In genomic region chr2:140912179-140912578, GRCm38 (mm10) we compare ENCODE assay signal across 10 mouse cellular contexts.
"Had no signal": no experiment of that assay in that cellular context is flagged by ENCODE, and none has a peak within 500 bp of the region (broad histone marks: within the 10 kb centered on the region; RNA-seq: fewer than 3 reads in every experiment).

No protein-coding gene starts in this region.

- H3K36me3 ChIP-seq: liver, embryonic 13.5 days had no signal

- H3K27me3 ChIP-seq: liver, embryonic 13.5 days had no signal

- H3K4me2 ChIP-seq: liver, embryonic 13.5 days; midbrain, embryonic 11.5 days had no signal

- H3K4me1 ChIP-seq: liver, embryonic 13.5 days had no signal

- H3K9me3 ChIP-seq: liver, embryonic 13.5 days had no signal

- H3K4me3 ChIP-seq: layer of hippocampus, adult 2 months; liver, embryonic 13.5 days had no signal

- DNase-seq: kidney, postnatal 14 days; layer of hippocampus, adult 9-11 months; liver, embryonic 13.5 days; lung, adult 2 months; lung, postnatal 14 days; lung, postnatal 4 days; thymus, adult 18-20 months; thymus, postnatal 36 days had no signal

- H3K9ac ChIP-seq: liver, embryonic 13.5 days had no signal

- H3K27ac ChIP-seq: layer of hippocampus, adult 2 months; liver, embryonic 13.5 days had no signal
